Mouse (Mus musculus): ENCODE results near the gene Olfr619. TPM values are rescaled to one million over a fixed set of nuclear protein-coding genes. Genes with fewer than 3 reads are reported as not detected.

Olfr619 gene
- polyA plus RNA-seq (2015; fragmentation: Illumina TruSeq; extraction: RNeasy Lipid Tissue Mini Kit (QIAGEN cat#74804); ENCODE audit: low read depth, low replicate concordance) = not detected

GRCm38 (mm10) chr7:103600275-103600674 lies at the start of gene Olfr619:
Gene Olfr619 (plus strand): TSS chr7:103600575.

GRCm38 (mm10) chr7:103555779-103556178 lies 44.6 kb upstream of the Olfr619 start, which contains the start of gene Olfr615:
Gene Olfr615 (plus strand): TSS chr7:103556079.

GRCm38 (mm10) chr7:103569043-103569442 lies 31.3 kb upstream of the Olfr619 start, which contains the start of gene Olfr616:
Gene Olfr616 (minus strand): TSS chr7:103569143.

GRCm38 (mm10) chr7:103572761-103573160 lies 27.6 kb upstream of the Olfr619 start, which contains the start of gene Olfr617:
Gene Olfr617 (plus strand): TSS chr7:103573061.

GRCm38 (mm10) chr7:103589803-103590202 lies 10.6 kb upstream of the Olfr619 start, which contains the start of gene Olfr618:
Gene Olfr618 (plus strand): TSS chr7:103590103.

GRCm38 (mm10) chr7:103612434-103612833 lies 12.1 kb downstream of the Olfr619 start, which contains the start of gene Olfr620:
Gene Olfr620 (minus strand): TSS chr7:103612534.

GRCm38 (mm10) chr7:103642602-103643001 lies 42.2 kb downstream of the Olfr619 start, which contains the start of gene Olfr622:
Gene Olfr622 (minus strand): TSS chr7:103642702.

Other genes with a start within 250 kb of the Olfr619 start
- gene Olfr601, start 237.9 kb upstream of the Olfr619 start, polyA plus RNA-seq (2015; fragmentation: Illumina TruSeq; extraction: RNeasy Lipid Tissue Mini Kit (QIAGEN cat#74804); ENCODE audit: low read depth, low replicate concordance) = not detected
- not detected for gene Olfr603, start 214.4 kb upstream of the Olfr619 start, polyA plus RNA-seq (2015; fragmentation: Illumina TruSeq; extraction: RNeasy Lipid Tissue Mini Kit (QIAGEN cat#74804); ENCODE audit: low read depth, low replicate concordance)
- not detected for gene Usp17lc, start 185.5 kb upstream of the Olfr619 start, polyA plus RNA-seq (2015; fragmentation: Illumina TruSeq; extraction: RNeasy Lipid Tissue Mini Kit (QIAGEN cat#74804); ENCODE audit: low read depth, low replicate concordance)
- not detected for gene Olfr605, start 155.1 kb upstream of the Olfr619 start, polyA plus RNA-seq (2015; fragmentation: Illumina TruSeq; extraction: RNeasy Lipid Tissue Mini Kit (QIAGEN cat#74804); ENCODE audit: low read depth, low replicate concordance)
- gene Olfr606, start 151.5 kb upstream of the Olfr619 start, polyA plus RNA-seq (2015; fragmentation: Illumina TruSeq; extraction: RNeasy Lipid Tissue Mini Kit (QIAGEN cat#74804); ENCODE audit: low read depth, low replicate concordance) = not detected
- gene Olfr607, start 136.4 kb upstream of the Olfr619 start, polyA plus RNA-seq (2015; fragmentation: Illumina TruSeq; extraction: RNeasy Lipid Tissue Mini Kit (QIAGEN cat#74804); ENCODE audit: low read depth, low replicate concordance) = not detected
- gene Olfr608, start 130.7 kb upstream of the Olfr619 start, polyA plus RNA-seq (2015; fragmentation: Illumina TruSeq; extraction: RNeasy Lipid Tissue Mini Kit (QIAGEN cat#74804); ENCODE audit: low read depth, low replicate concordance) = not detected
- gene Olfr609, start 102.5 kb upstream of the Olfr619 start, polyA plus RNA-seq (2015; fragmentation: Illumina TruSeq; extraction: RNeasy Lipid Tissue Mini Kit (QIAGEN cat#74804); ENCODE audit: low read depth, low replicate concordance) = not detected
- not detected for gene Olfr610, start 88.5 kb upstream of the Olfr619 start, polyA plus RNA-seq (2015; fragmentation: Illumina TruSeq; extraction: RNeasy Lipid Tissue Mini Kit (QIAGEN cat#74804); ENCODE audit: low read depth, low replicate concordance)
- not detected for gene Olfr611, start 79.7 kb upstream of the Olfr619 start, polyA plus RNA-seq (2015; fragmentation: Illumina TruSeq; extraction: RNeasy Lipid Tissue Mini Kit (QIAGEN cat#74804); ENCODE audit: low read depth, low replicate concordance)
- gene Olfr612, start 57.9 kb upstream of the Olfr619 start, polyA plus RNA-seq (2015; fragmentation: Illumina TruSeq; extraction: RNeasy Lipid Tissue Mini Kit (QIAGEN cat#74804); ENCODE audit: low read depth, low replicate concordance) = not detected
- not detected for gene Olfr613, start 52.5 kb upstream of the Olfr619 start, polyA plus RNA-seq (2015; fragmentation: Illumina TruSeq; extraction: RNeasy Lipid Tissue Mini Kit (QIAGEN cat#74804); ENCODE audit: low read depth, low replicate concordance)
- gene Olfr615, start 44.5 kb upstream of the Olfr619 start, polyA plus RNA-seq (2015; fragmentation: Illumina TruSeq; extraction: RNeasy Lipid Tissue Mini Kit (QIAGEN cat#74804); ENCODE audit: low read depth, low replicate concordance) = not detected
- gene Olfr616, start 31.4 kb upstream of the Olfr619 start, polyA plus RNA-seq (2015; fragmentation: Illumina TruSeq; extraction: RNeasy Lipid Tissue Mini Kit (QIAGEN cat#74804); ENCODE audit: low read depth, low replicate concordance) = not detected
- not detected for gene Olfr617, start 27.5 kb upstream of the Olfr619 start, polyA plus RNA-seq (2015; fragmentation: Illumina TruSeq; extraction: RNeasy Lipid Tissue Mini Kit (QIAGEN cat#74804); ENCODE audit: low read depth, low replicate concordance)
- not detected for gene Olfr618, start 10.5 kb upstream of the Olfr619 start, polyA plus RNA-seq (2015; fragmentation: Illumina TruSeq; extraction: RNeasy Lipid Tissue Mini Kit (QIAGEN cat#74804); ENCODE audit: low read depth, low replicate concordance)
- not detected for gene Olfr620, start 12.0 kb downstream of the Olfr619 start, polyA plus RNA-seq (2015; fragmentation: Illumina TruSeq; extraction: RNeasy Lipid Tissue Mini Kit (QIAGEN cat#74804); ENCODE audit: low read depth, low replicate concordance)
- gene Olfr622, start 42.1 kb downstream of the Olfr619 start, polyA plus RNA-seq (2015; fragmentation: Illumina TruSeq; extraction: RNeasy Lipid Tissue Mini Kit (QIAGEN cat#74804); ENCODE audit: low read depth, low replicate concordance) = not detected
- gene Olfr623, start 63.1 kb downstream of the Olfr619 start, polyA plus RNA-seq (2015; fragmentation: Illumina TruSeq; extraction: RNeasy Lipid Tissue Mini Kit (QIAGEN cat#74804); ENCODE audit: low read depth, low replicate concordance) = not detected
- gene Olfr624, start 70.6 kb downstream of the Olfr619 start, polyA plus RNA-seq (2015; fragmentation: Illumina TruSeq; extraction: RNeasy Lipid Tissue Mini Kit (QIAGEN cat#74804); ENCODE audit: low read depth, low replicate concordance) = not detected
- gene Olfr625-ps1, start 82.1 kb downstream of the Olfr619 start, polyA plus RNA-seq (2015; fragmentation: Illumina TruSeq; extraction: RNeasy Lipid Tissue Mini Kit (QIAGEN cat#74804); ENCODE audit: low read depth, low replicate concordance) = not detected
- gene Olfr243, start 114.1 kb downstream of the Olfr619 start, polyA plus RNA-seq (2015; fragmentation: Illumina TruSeq; extraction: RNeasy Lipid Tissue Mini Kit (QIAGEN cat#74804); ENCODE audit: low read depth, low replicate concordance) = not detected
- gene Olfr628, start 129.8 kb downstream of the Olfr619 start, polyA plus RNA-seq (2015; fragmentation: Illumina TruSeq; extraction: RNeasy Lipid Tissue Mini Kit (QIAGEN cat#74804); ENCODE audit: low read depth, low replicate concordance) = not detected
- not detected for gene Olfr629, start 144.4 kb downstream of the Olfr619 start, polyA plus RNA-seq (2015; fragmentation: Illumina TruSeq; extraction: RNeasy Lipid Tissue Mini Kit (QIAGEN cat#74804); ENCODE audit: low read depth, low replicate concordance)
- gene Olfr630, start 156.8 kb downstream of the Olfr619 start, polyA plus RNA-seq (2015; fragmentation: Illumina TruSeq; extraction: RNeasy Lipid Tissue Mini Kit (QIAGEN cat#74804); ENCODE audit: low read depth, low replicate concordance) = not detected
- gene Olfr69, start 171.0 kb downstream of the Olfr619 start, polyA plus RNA-seq (2015; fragmentation: Illumina TruSeq; extraction: RNeasy Lipid Tissue Mini Kit (QIAGEN cat#74804); ENCODE audit: low read depth, low replicate concordance) = not detected
- not detected for gene Olfr68, start 179.1 kb downstream of the Olfr619 start, polyA plus RNA-seq (2015; fragmentation: Illumina TruSeq; extraction: RNeasy Lipid Tissue Mini Kit (QIAGEN cat#74804); ENCODE audit: low read depth, low replicate concordance)
- not detected for gene Olfr67, start 191.2 kb downstream of the Olfr619 start, polyA plus RNA-seq (2015; fragmentation: Illumina TruSeq; extraction: RNeasy Lipid Tissue Mini Kit (QIAGEN cat#74804); ENCODE audit: low read depth, low replicate concordance)
- 154 TPM for gene Hbb-bt, start 213.4 kb downstream of the Olfr619 start, polyA plus RNA-seq (2015; fragmentation: Illumina TruSeq; extraction: RNeasy Lipid Tissue Mini Kit (QIAGEN cat#74804); ENCODE audit: low read depth, low replicate concordance)
- gene Hbb-bs, start 227.5 kb downstream of the Olfr619 start, polyA plus RNA-seq (2015; fragmentation: Illumina TruSeq; extraction: RNeasy Lipid Tissue Mini Kit (QIAGEN cat#74804); ENCODE audit: low read depth, low replicate concordance) = 1,248 TPM
- not detected for gene Hbb-bh2, start 239.9 kb downstream of the Olfr619 start, polyA plus RNA-seq (2015; fragmentation: Illumina TruSeq; extraction: RNeasy Lipid Tissue Mini Kit (QIAGEN cat#74804); ENCODE audit: low read depth, low replicate concordance)
- not detected for gene Hbb-bh1, start 242.6 kb downstream of the Olfr619 start, polyA plus RNA-seq (2015; fragmentation: Illumina TruSeq; extraction: RNeasy Lipid Tissue Mini Kit (QIAGEN cat#74804); ENCODE audit: low read depth, low replicate concordance)

Data from brain, adult 10 weeks (tissue).